Mouse (Mus musculus) left cerebral cortex, adult 11 months (tissue): ENCODE results near the gene Adal.
"Not testable (repeated sequence)": the region's sequence is repeated elsewhere in the genome, so short reads cannot be mapped to it uniquely, and the experiment has no call there.

ENCODE experiments used
- DNase-seq: peaks from one replicate; pipeline ENCODE4 v3.0.0; 2022; ENCODE audit warnings: low spot score

The Adal gene

GRCm38 (mm10) chr2:121140018-121140882, at the start of gene Adal, which contains the start of gene Lcmt2:
Adal (plus strand) TSS chr2:121140428.
Lcmt2 (minus strand) TSS chr2:121140653.
- DNase-seq, result peak; percentile 90

- peak; percentile 46 for DNase-seq
These were observed 38.2 kb upstream of the Adal start for GRCm38 (mm10) chr2:121102051-121102450.

GRCm38 (mm10) chr2:121105940-121106339, 34.3 kb upstream of the Adal start:
- DNase-seq, result no peak

GRCm38 (mm10) chr2:121109695-121110094, 30.5 kb upstream of the Adal start, which contains the start of gene Tgm7:
Tgm7 (minus strand) TSS chr2:121109795.
- no peak for DNase-seq

GRCm38 (mm10) chr2:121115418-121115817, 24.8 kb upstream of the Adal start:
- no peak for DNase-seq

GRCm38 (mm10) chr2:121119260-121119659, 21.0 kb upstream of the Adal start:
- DNase-seq, result no peak

GRCm38 (mm10) chr2:121126302-121126701, 13.9 kb upstream of the Adal start:
- DNase-seq, result not testable (repeated sequence)

- DNase-seq, result no peak
These were observed 12.7 kb upstream of the Adal start for GRCm38 (mm10) chr2:121127536-121127935.

GRCm38 (mm10) chr2:121128865-121129620, 11.2 kb upstream of the Adal start:
- no peak for DNase-seq

- DNase-seq, result no peak
These were observed 7.4 kb upstream of the Adal start for GRCm38 (mm10) chr2:121132822-121133221.

- no peak for DNase-seq
These were observed 2.9 kb upstream of the Adal start for GRCm38 (mm10) chr2:121137371-121137770.

- no peak for DNase-seq
These were observed 786 bp upstream of the Adal start for GRCm38 (mm10) chr2:121139266-121140017.

GRCm38 (mm10) chr2:121141216-121142035, 1.2 kb downstream of the Adal start:
- no peak for DNase-seq

- DNase-seq, result no peak
These were observed 2.2 kb downstream of the Adal start for GRCm38 (mm10) chr2:121142415-121142814.

GRCm38 (mm10) chr2:121149679-121150078, 9.5 kb downstream of the Adal start:
- no peak for DNase-seq

GRCm38 (mm10) chr2:121153100-121153499, 12.9 kb downstream of the Adal start:
- no peak for DNase-seq

- no peak for DNase-seq
These were observed 28.9 kb downstream of the Adal start for GRCm38 (mm10) chr2:121169173-121169572.

GRCm38 (mm10) chr2:121169902-121170301, 29.7 kb downstream of the Adal start:
- no peak for DNase-seq

- DNase-seq, result no peak
These were observed 30.3 kb downstream of the Adal start, which contains the start of gene Tubgcp4 for GRCm38 (mm10) chr2:121170481-121170971. Tubgcp4 (plus strand) TSS chr2:121170654.

GRCm38 (mm10) chr2:121170980-121171742, 30.9 kb downstream of the Adal start, which contains the start of gene Zscan29:
Zscan29 (minus strand) TSS chr2:121171125.
- peak; percentile 47 for DNase-seq
